Mouse (Mus musculus): Measurements from ENCODE around the gene Plxdc2. TPM values are rescaled to one million over a fixed set of nuclear protein-coding genes. Genes with fewer than 3 reads are reported as not detected.

Plxdc2 gene
- polyA plus RNA-seq, 1 experiment from 2014 or later = 15.7 TPM

- H3K9me3 ChIP-seq (ENCODE audit: control insufficient read depth, low read length) = no peaks in the 10 kb centered on the region
- ATAC-seq (ENCODE audit: insufficient number of reproducible peaks, insufficient read depth, low FRiP score, low read depth) = no peak
- no peak overlapping the region for H3K4me2 ChIP-seq (ENCODE audit: low read length)
- 84% methylated on average over 2 of the region's 2 CpGs for WGBS
- no peaks in the 10 kb centered on the region for H3K36me3 ChIP-seq (ENCODE audit: control insufficient read depth, insufficient read depth, low read length)
- H3K27me3 ChIP-seq (ENCODE audit: control insufficient read depth, insufficient read depth, low read length) = no peaks in the 10 kb centered on the region
- H3K27ac ChIP-seq (replicated peaks in 1 of 2; ENCODE audit: control insufficient read depth in 1 of 2, insufficient read depth in 1 of 2, low read depth in 2 of 2, low read length in 2 of 2) = no peak overlapping the region
- no peaks in the 10 kb centered on the region for H3K4me1 ChIP-seq (ENCODE audit: control insufficient read depth in 2 of 2, insufficient read depth in 2 of 2, low read length in 2 of 2)
- H3K9ac ChIP-seq (ENCODE audit: low read length) = no peak overlapping the region
- no peak overlapping the region for H3K4me3 ChIP-seq (ENCODE audit: control insufficient read depth in 1 of 2, insufficient read depth in 1 of 2, low read depth in 1 of 2, low read length in 2 of 2)
These were observed 295.6 kb downstream of the Plxdc2 start for GRCm38 (mm10) chr2:16651713-16652112.

- no peaks in the 10 kb centered on the region for H3K27me3 ChIP-seq (ENCODE audit: control insufficient read depth, insufficient read depth, low read length)
- no peak for ATAC-seq (ENCODE audit: insufficient number of reproducible peaks, insufficient read depth, low FRiP score, low read depth)
- no peaks in the 10 kb centered on the region for H3K36me3 ChIP-seq (ENCODE audit: control insufficient read depth, insufficient read depth, low read length)
- H3K4me3 ChIP-seq (ENCODE audit: control insufficient read depth in 1 of 2, insufficient read depth in 1 of 2, low read depth in 1 of 2, low read length in 2 of 2) = no peak overlapping the region
- no peak overlapping the region for H3K27ac ChIP-seq (replicated peaks in 1 of 2; ENCODE audit: control insufficient read depth in 1 of 2, insufficient read depth in 1 of 2, low read depth in 2 of 2, low read length in 2 of 2)
- H3K9me3 ChIP-seq (ENCODE audit: control insufficient read depth, low read length) = no peaks in the 10 kb centered on the region
- no peak overlapping the region for H3K9ac ChIP-seq (ENCODE audit: low read length)
- no peaks in the 10 kb centered on the region for H3K4me1 ChIP-seq (ENCODE audit: control insufficient read depth in 2 of 2, insufficient read depth in 2 of 2, low read length in 2 of 2)
- H3K4me2 ChIP-seq (ENCODE audit: low read length) = no peak overlapping the region
- WGBS = 76% methylated on average over 1 of the region's 1 CpGs
These were observed 308.4 kb downstream of the Plxdc2 start for GRCm38 (mm10) chr2:16664516-16664915.

GRCm38 (mm10) chr2:16668391-16668790 is 312.3 kb downstream of the Plxdc2 start:
- Histone ChIP-seq H3K27me3 (ENCODE audit: control insufficient read depth, insufficient read depth, low read length) (no peaks in the 10 kb centered on the region), H3K9me3 (ENCODE audit: control insufficient read depth, low read length) (no peaks in the 10 kb centered on the region), H3K4me2 (ENCODE audit: low read length) (no peak overlapping the region), H3K4me3 (ENCODE audit: control insufficient read depth in 1 of 2, insufficient read depth in 1 of 2, low read depth in 1 of 2, low read length in 2 of 2) (no peak overlapping the region), H3K27ac (replicated peaks in 1 of 2; ENCODE audit: control insufficient read depth in 1 of 2, insufficient read depth in 1 of 2, low read depth in 2 of 2, low read length in 2 of 2) (no peak overlapping the region), H3K4me1 (ENCODE audit: control insufficient read depth in 2 of 2, insufficient read depth in 2 of 2, low read length in 2 of 2) (no peaks in the 10 kb centered on the region), H3K36me3 (ENCODE audit: control insufficient read depth, insufficient read depth, low read length) (no peaks in the 10 kb centered on the region), H3K9ac (ENCODE audit: low read length) (no peak overlapping the region)
- 90% methylated on average over 1 of the region's 1 CpGs for WGBS
- no peak for ATAC-seq (ENCODE audit: insufficient number of reproducible peaks, insufficient read depth, low FRiP score, low read depth)

GRCm38 (mm10) chr2:16682905-16683304 is 326.8 kb downstream of the Plxdc2 start:
- no peaks in the 10 kb centered on the region for H3K9me3 ChIP-seq (ENCODE audit: control insufficient read depth, low read length)
- no peaks in the 10 kb centered on the region for H3K36me3 ChIP-seq (ENCODE audit: control insufficient read depth, insufficient read depth, low read length)
- H3K27me3 ChIP-seq (ENCODE audit: control insufficient read depth, insufficient read depth, low read length) = no peaks in the 10 kb centered on the region
- no peak overlapping the region for H3K4me3 ChIP-seq (ENCODE audit: control insufficient read depth in 1 of 2, insufficient read depth in 1 of 2, low read depth in 1 of 2, low read length in 2 of 2)
- H3K4me1 ChIP-seq (ENCODE audit: control insufficient read depth in 2 of 2, insufficient read depth in 2 of 2, low read length in 2 of 2) = no peaks in the 10 kb centered on the region
- no peak overlapping the region for H3K4me2 ChIP-seq (ENCODE audit: low read length)
- ATAC-seq (ENCODE audit: insufficient number of reproducible peaks, insufficient read depth, low FRiP score, low read depth) = no peak
- H3K27ac ChIP-seq (replicated peaks in 1 of 2; ENCODE audit: control insufficient read depth in 1 of 2, insufficient read depth in 1 of 2, low read depth in 2 of 2, low read length in 2 of 2) = no peak overlapping the region
- WGBS = 91% methylated on average over 3 of the region's 3 CpGs
- no peak overlapping the region for H3K9ac ChIP-seq (ENCODE audit: low read length)

- Histone ChIP-seq H3K27ac (replicated peaks in 1 of 2; ENCODE audit: control insufficient read depth in 1 of 2, insufficient read depth in 1 of 2, low read depth in 2 of 2, low read length in 2 of 2) (no peak overlapping the region), H3K4me3 (ENCODE audit: control insufficient read depth in 1 of 2, insufficient read depth in 1 of 2, low read depth in 1 of 2, low read length in 2 of 2) (no peak overlapping the region), H3K36me3 (ENCODE audit: control insufficient read depth, insufficient read depth, low read length) (no peaks in the 10 kb centered on the region), H3K4me1 (ENCODE audit: control insufficient read depth in 2 of 2, insufficient read depth in 2 of 2, low read length in 2 of 2) (no peaks in the 10 kb centered on the region), H3K4me2 (ENCODE audit: low read length) (no peak overlapping the region), H3K9ac (ENCODE audit: low read length) (no peak overlapping the region), H3K27me3 (ENCODE audit: control insufficient read depth, insufficient read depth, low read length) (no peaks in the 10 kb centered on the region), H3K9me3 (ENCODE audit: control insufficient read depth, low read length) (no peaks in the 10 kb centered on the region)
- no peak for ATAC-seq (ENCODE audit: insufficient number of reproducible peaks, insufficient read depth, low FRiP score, low read depth)
- 85% methylated on average over 3 of the region's 3 CpGs for WGBS
These were observed 327.6 kb downstream of the Plxdc2 start for GRCm38 (mm10) chr2:16683739-16684138.

- no peaks in the 10 kb centered on the region for H3K36me3 ChIP-seq (ENCODE audit: control insufficient read depth, insufficient read depth, low read length)
- no peak overlapping the region for H3K27ac ChIP-seq (replicated peaks in 1 of 2; ENCODE audit: control insufficient read depth in 1 of 2, insufficient read depth in 1 of 2, low read depth in 2 of 2, low read length in 2 of 2)
- no peak for ATAC-seq (ENCODE audit: insufficient number of reproducible peaks, insufficient read depth, low FRiP score, low read depth)
These were observed 328.4 kb downstream of the Plxdc2 start for GRCm38 (mm10) chr2:16684529-16684928.

GRCm38 (mm10) chr2:16696390-16696789 is 340.3 kb downstream of the Plxdc2 start:
- Histone ChIP-seq H3K9ac (ENCODE audit: low read length) (no peak overlapping the region), H3K27me3 (ENCODE audit: control insufficient read depth, insufficient read depth, low read length) (no peaks in the 10 kb centered on the region), H3K27ac (replicated peaks in 1 of 2; ENCODE audit: control insufficient read depth in 1 of 2, insufficient read depth in 1 of 2, low read depth in 2 of 2, low read length in 2 of 2) (no peak overlapping the region), H3K36me3 (ENCODE audit: control insufficient read depth, insufficient read depth, low read length) (no peaks in the 10 kb centered on the region), H3K9me3 (ENCODE audit: control insufficient read depth, low read length) (no peaks in the 10 kb centered on the region), H3K4me2 (ENCODE audit: low read length) (no peak overlapping the region), H3K4me3 (ENCODE audit: control insufficient read depth in 1 of 2, insufficient read depth in 1 of 2, low read depth in 1 of 2, low read length in 2 of 2) (no peak overlapping the region), H3K4me1 (ENCODE audit: control insufficient read depth in 2 of 2, insufficient read depth in 2 of 2, low read length in 2 of 2) (no peaks in the 10 kb centered on the region)
- 59% methylated on average over 2 of the region's 2 CpGs for WGBS
- no peak for ATAC-seq (ENCODE audit: insufficient number of reproducible peaks, insufficient read depth, low FRiP score, low read depth)

More at GRCm38 (mm10) chr2:16684529-16684928, 328.4 kb downstream of the Plxdc2 start:
- Histone ChIP-seq H3K27me3 (ENCODE audit: control insufficient read depth, insufficient read depth, low read length) (no peaks in the 10 kb centered on the region), H3K4me2 (ENCODE audit: low read length) (no peak overlapping the region), H3K4me3 (ENCODE audit: control insufficient read depth in 1 of 2, insufficient read depth in 1 of 2, low read depth in 1 of 2, low read length in 2 of 2) (no peak overlapping the region), H3K9me3 (ENCODE audit: control insufficient read depth, low read length) (no peaks in the 10 kb centered on the region), H3K9ac (ENCODE audit: low read length) (no peak overlapping the region), H3K4me1 (ENCODE audit: control insufficient read depth in 2 of 2, insufficient read depth in 2 of 2, low read length in 2 of 2) (no peaks in the 10 kb centered on the region)
- WGBS = 77% methylated on average over 1 of the region's 1 CpGs

- no peak overlapping the region for H3K4me3 ChIP-seq (ENCODE audit: control insufficient read depth in 1 of 2, insufficient read depth in 1 of 2, low read depth in 1 of 2, low read length in 2 of 2)
- H3K27me3 ChIP-seq (ENCODE audit: control insufficient read depth, insufficient read depth, low read length) = no peaks in the 10 kb centered on the region
- H3K27ac ChIP-seq (replicated peaks in 1 of 2; ENCODE audit: control insufficient read depth in 1 of 2, insufficient read depth in 1 of 2, low read depth in 2 of 2, low read length in 2 of 2) = no peak overlapping the region
- H3K9ac ChIP-seq (ENCODE audit: low read length) = no peak overlapping the region
- no peaks in the 10 kb centered on the region for H3K4me1 ChIP-seq (ENCODE audit: control insufficient read depth in 2 of 2, insufficient read depth in 2 of 2, low read length in 2 of 2)
- no peaks in the 10 kb centered on the region for H3K9me3 ChIP-seq (ENCODE audit: control insufficient read depth, low read length)
- 69% methylated on average over 5 of the region's 5 CpGs for WGBS
- no peaks in the 10 kb centered on the region for H3K36me3 ChIP-seq (ENCODE audit: control insufficient read depth, insufficient read depth, low read length)
- no peak overlapping the region for H3K4me2 ChIP-seq (ENCODE audit: low read length)
- no peak for ATAC-seq (ENCODE audit: insufficient number of reproducible peaks, insufficient read depth, low FRiP score, low read depth)
These were observed 341.1 kb downstream of the Plxdc2 start for GRCm38 (mm10) chr2:16697181-16697580.
